Mouse (Mus musculus) heart, postnatal 0 days (tissue): ENCODE results near the gene Gfod1.
A peak's percentile ranks its signal among the peaks of the same experiment; 100 is the strongest.

Experiments used
- CTCF ChIP-seq: IDR thresholded peaks from 2 replicates; pipeline ENCODE4 v1.5.1; 2016; ENCODE audit warnings: antibody characterized with exemption, control low read depth, low read depth
- EP300 ChIP-seq: IDR thresholded peaks from 2 replicates; pipeline ENCODE4 v1.6.1; 2016; ENCODE audit warnings: antibody characterized with exemption, low read depth

DNA sequence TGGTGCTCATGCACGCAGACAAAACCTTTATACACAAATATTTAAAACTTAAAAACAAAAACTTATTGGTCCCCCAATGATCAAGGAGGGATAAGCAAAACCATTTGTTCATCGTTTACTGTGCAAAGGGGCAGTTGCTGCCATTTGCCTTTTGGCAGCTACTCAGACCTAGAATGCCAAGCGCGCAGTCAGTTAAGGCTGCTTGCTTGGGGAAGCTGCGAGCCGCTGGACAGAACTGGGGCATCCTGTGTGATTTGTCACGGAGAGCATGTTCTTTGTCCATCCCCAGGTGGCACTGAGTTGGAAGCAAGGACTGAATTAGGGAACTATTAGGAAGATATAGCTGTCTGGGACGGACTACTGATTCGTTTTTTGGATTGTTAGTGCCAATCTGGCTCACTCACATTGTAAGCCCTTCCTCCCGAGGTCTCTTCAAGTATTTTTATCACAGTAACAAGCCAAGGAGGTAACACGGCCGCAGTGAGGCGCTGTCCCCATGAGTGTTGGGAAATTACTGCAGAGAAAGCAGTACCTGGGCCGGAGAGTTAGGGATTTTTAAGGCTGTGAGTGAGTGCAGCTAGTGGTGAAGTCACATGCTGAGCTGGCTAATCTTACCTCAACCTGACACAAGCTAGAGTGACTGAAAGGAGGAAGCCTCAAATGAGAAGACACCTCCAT is 131.8 kb downstream of the Gfod1 start:
- TF ChIP-seq CTCF (peak; percentile 39), EP300 (no peak)
